Mouse (Mus musculus) adrenal gland, postnatal 36 days (tissue): ENCODE measurements around the gene Fam129a. TPM values are rescaled to one million over a fixed set of nuclear protein-coding genes. Genes with fewer than 3 reads are reported as not detected.
A peak's percentile ranks its signal among the peaks of the same experiment; 100 is the strongest.

Source experiments
- DNase-seq, 2 experiments: peaks; one replicate each; pipeline ENCODE4 v3.0.0; 2021; ENCODE audit warnings: mixed read lengths in 1 of 2
- total RNA-seq, 2 experiments: library from RNA; stranded (reverse); gene quantifications; 2 replicates each; pipeline ENCODE4 v1.2.3; 2021

The Fam129a gene
- total RNA-seq, 2 experiments from 2014 or later: 108 to 202 TPM

- no peak for DNase-seq
These were observed 127.1 kb downstream of the Fam129a start for GRCm38 (mm10) chr1:151697901-151698641.

GRCm38 (mm10) chr1:151699363-151699762 lies 128.4 kb downstream of the Fam129a start:
- peak; percentile 62 to 65 for DNase-seq

GRCm38 (mm10) chr1:151702816-151703215 lies 131.8 kb downstream of the Fam129a start:
- no peak for DNase-seq

- peak; percentile 79 to 84 for DNase-seq
These were observed 134.9 kb downstream of the Fam129a start for GRCm38 (mm10) chr1:151705723-151706396.

GRCm38 (mm10) chr1:151706397-151706752 lies 135.4 kb downstream of the Fam129a start:
- DNase-seq: no peak

- peak in 1 of 2 experiments; percentile 55 for DNase-seq
These were observed 138.2 kb downstream of the Fam129a start for GRCm38 (mm10) chr1:151708966-151709733.

- DNase-seq: no peak
These were observed 138.7 kb downstream of the Fam129a start for GRCm38 (mm10) chr1:151709734-151710022.

GRCm38 (mm10) chr1:151710424-151711055 lies 139.6 kb downstream of the Fam129a start:
- no peak for DNase-seq

- no peak for DNase-seq
These were observed 140.1 kb downstream of the Fam129a start for GRCm38 (mm10) chr1:151711062-151711461.

GRCm38 (mm10) chr1:151712664-151713063 lies 141.7 kb downstream of the Fam129a start:
- DNase-seq: no peak

GRCm38 (mm10) chr1:151713622-151714021 lies 142.6 kb downstream of the Fam129a start:
- no peak for DNase-seq

- no peak for DNase-seq
These were observed 145.2 kb downstream of the Fam129a start for GRCm38 (mm10) chr1:151716024-151716710.

GRCm38 (mm10) chr1:151717624-151718023 lies 146.6 kb downstream of the Fam129a start:
- no peak for DNase-seq

- DNase-seq: no peak
These were observed 147.6 kb downstream of the Fam129a start for GRCm38 (mm10) chr1:151718575-151718974.

GRCm38 (mm10) chr1:151719911-151720310 lies 148.9 kb downstream of the Fam129a start:
- peak; percentile 44 to 50 for DNase-seq

- DNase-seq: peak; percentile 53 to 59
These were observed 149.6 kb downstream of the Fam129a start for GRCm38 (mm10) chr1:151720566-151720965.

- peak; percentile 37 to 48 for DNase-seq
These were observed 150.5 kb downstream of the Fam129a start for GRCm38 (mm10) chr1:151721357-151721983.

GRCm38 (mm10) chr1:151723771-151724170 lies 152.8 kb downstream of the Fam129a start:
- DNase-seq: peak; percentile 51 to 52

- no peak for DNase-seq
These were observed 154.6 kb downstream of the Fam129a start for GRCm38 (mm10) chr1:151725590-151725989.

GRCm38 (mm10) chr1:151726358-151726757 lies 155.4 kb downstream of the Fam129a start:
- DNase-seq: no peak

- DNase-seq: no peak
These were observed 157.2 kb downstream of the Fam129a start for GRCm38 (mm10) chr1:151728141-151728540.
